Mouse (Mus musculus): ENCODE results near the gene Wdr63. TPM values are rescaled to one million over a fixed set of nuclear protein-coding genes. Genes with fewer than 3 reads are reported as not detected.

Wdr63 gene
- total and polyA plus RNA-seq, 2 experiments = 0.17 to 0.18 TPM

GRCm38 (mm10) chr3:146014321-146014720, 93.6 kb downstream of the Wdr63 start:
- no peaks in the 10 kb centered on the region for H3K4me1 ChIP-seq (ENCODE audit: control insufficient read depth, insufficient read depth, low read length)
- no peak for DNase-seq (ENCODE audit: extremely low read depth, low read depth, low spot score)
- H3K4me3 ChIP-seq (ENCODE audit: insufficient read depth, low read depth, low read length) = no peak overlapping the region
- H3K27me3 ChIP-seq (ENCODE audit: control insufficient read depth, insufficient read depth, low read length) = no peaks in the 10 kb centered on the region
- H3K9ac ChIP-seq (ENCODE audit: low read depth, low read length) = no peak overlapping the region
- WGBS = 96% methylated on average over 12 of the region's 12 CpGs
- no peak for TF ChIP-seq POLR2A (IDR thresholded peaks at IDR 0.05; ENCODE audit: extremely low read depth, insufficient read depth, low read length)
- no peak for TF ChIP-seq CTCF (IDR thresholded peaks at IDR 0.05; ENCODE audit: low read depth, low read length)
- H3K27ac ChIP-seq (replicated peaks; ENCODE audit: insufficient read depth, low read depth, low read length) = no peak overlapping the region
- H3K79me2 ChIP-seq (ENCODE audit: control insufficient read depth, insufficient read depth, low read length) = no peaks in the 10 kb centered on the region; the same call in 1 of the 2 replicates
- H3K36me3 ChIP-seq (ENCODE audit: control insufficient read depth, insufficient read depth, low read length) = peaks cover 12% of the 10 kb centered on the region

- H3K4me1 ChIP-seq (ENCODE audit: control insufficient read depth, insufficient read depth, low read length) = no peaks in the 10 kb centered on the region
- H3K36me3 ChIP-seq (ENCODE audit: control insufficient read depth, insufficient read depth, low read length) = peaks cover 14% of the 10 kb centered on the region
- DNase-seq (ENCODE audit: extremely low read depth, low read depth, low spot score) = no peak
- no peaks in the 10 kb centered on the region for H3K27me3 ChIP-seq (ENCODE audit: control insufficient read depth, insufficient read depth, low read length)
- no peak overlapping the region for H3K4me3 ChIP-seq (ENCODE audit: insufficient read depth, low read depth, low read length)
- H3K9ac ChIP-seq (ENCODE audit: low read depth, low read length) = no peak overlapping the region
- H3K79me2 ChIP-seq (ENCODE audit: control insufficient read depth, insufficient read depth, low read length) = no peaks in the 10 kb centered on the region; the same call in 1 of the 2 replicates
- WGBS = 92% methylated on average over 7 of the region's 7 CpGs
- TF ChIP-seq CTCF (IDR thresholded peaks at IDR 0.05; ENCODE audit: low read depth, low read length) (no peak), POLR2A (IDR thresholded peaks at IDR 0.05; ENCODE audit: extremely low read depth, insufficient read depth, low read length) (no peak)
- no peak overlapping the region for H3K27ac ChIP-seq (replicated peaks; ENCODE audit: insufficient read depth, low read depth, low read length)
Measured at GRCm38 (mm10) chr3:146013490-146013889, 94.4 kb downstream of the Wdr63 start.

GRCm38 (mm10) chr3:146011544-146012218, 96.2 kb downstream of the Wdr63 start:
- no peak overlapping the region for H3K9ac ChIP-seq (ENCODE audit: low read depth, low read length)
- H3K79me2 ChIP-seq (ENCODE audit: control insufficient read depth, insufficient read depth, low read length) = no peaks in the 10 kb centered on the region; the same call in 1 of the 2 replicates
- no peak overlapping the region for H3K27ac ChIP-seq (replicated peaks; ENCODE audit: insufficient read depth, low read depth, low read length)
- 76% methylated on average over 8 of the region's 8 CpGs for WGBS
- H3K36me3 ChIP-seq (ENCODE audit: control insufficient read depth, insufficient read depth, low read length) = peaks cover 14% of the 10 kb centered on the region
- DNase-seq (ENCODE audit: extremely low read depth, low read depth, low spot score) = peak; percentile 60
- no peaks in the 10 kb centered on the region for H3K4me1 ChIP-seq (ENCODE audit: control insufficient read depth, insufficient read depth, low read length)
- no peaks in the 10 kb centered on the region for H3K27me3 ChIP-seq (ENCODE audit: control insufficient read depth, insufficient read depth, low read length)
- H3K4me3 ChIP-seq (ENCODE audit: insufficient read depth, low read depth, low read length) = no peak overlapping the region
- TF ChIP-seq CTCF (IDR thresholded peaks at IDR 0.05; ENCODE audit: low read depth, low read length) (no peak), POLR2A (IDR thresholded peaks at IDR 0.05; ENCODE audit: extremely low read depth, insufficient read depth, low read length) (no peak)

- Histone ChIP-seq H3K36me3 (ENCODE audit: control insufficient read depth, insufficient read depth, low read length) (peaks cover 12% of the 10 kb centered on the region), H3K9ac (ENCODE audit: low read depth, low read length) (no peak overlapping the region), H3K27ac (replicated peaks; ENCODE audit: insufficient read depth, low read depth, low read length) (no peak overlapping the region), H3K4me3 (ENCODE audit: insufficient read depth, low read depth, low read length) (no peak overlapping the region), H3K4me1 (ENCODE audit: control insufficient read depth, insufficient read depth, low read length) (no peaks in the 10 kb centered on the region), H3K27me3 (ENCODE audit: control insufficient read depth, insufficient read depth, low read length) (no peaks in the 10 kb centered on the region), H3K79me2 (ENCODE audit: control insufficient read depth, insufficient read depth, low read length) (no peaks in the 10 kb centered on the region; the same call in 1 of the 2 replicates)
- no peak for DNase-seq (ENCODE audit: extremely low read depth, low read depth, low spot score)
- 90% methylated on average over 4 of the region's 4 CpGs for WGBS
- TF ChIP-seq CTCF (IDR thresholded peaks at IDR 0.05; ENCODE audit: low read depth, low read length) = no peak
- TF ChIP-seq POLR2A (IDR thresholded peaks at IDR 0.05; ENCODE audit: extremely low read depth, insufficient read depth, low read length) = no peak
Measured at GRCm38 (mm10) chr3:146010751-146011150, 97.2 kb downstream of the Wdr63 start.

GRCm38 (mm10) chr3:146009859-146010645, 97.9 kb downstream of the Wdr63 start:
- H3K27me3 ChIP-seq (ENCODE audit: control insufficient read depth, insufficient read depth, low read length) = no peaks in the 10 kb centered on the region
- H3K36me3 ChIP-seq (ENCODE audit: control insufficient read depth, insufficient read depth, low read length) = peaks cover 8% of the 10 kb centered on the region
- no peak overlapping the region for H3K27ac ChIP-seq (replicated peaks; ENCODE audit: insufficient read depth, low read depth, low read length)
- no peak overlapping the region for H3K4me3 ChIP-seq (ENCODE audit: insufficient read depth, low read depth, low read length)
- TF ChIP-seq CTCF (IDR thresholded peaks at IDR 0.05; ENCODE audit: low read depth, low read length) = no peak
- no peak for TF ChIP-seq POLR2A (IDR thresholded peaks at IDR 0.05; ENCODE audit: extremely low read depth, insufficient read depth, low read length)
- no peak for DNase-seq (ENCODE audit: extremely low read depth, low read depth, low spot score)
- no peaks in the 10 kb centered on the region for H3K4me1 ChIP-seq (ENCODE audit: control insufficient read depth, insufficient read depth, low read length)
- WGBS = 82% methylated on average over 19 of the region's 20 CpGs
- no peak overlapping the region for H3K9ac ChIP-seq (ENCODE audit: low read depth, low read length)
- no peaks in the 10 kb centered on the region; the same call in 1 of the 2 replicates for H3K79me2 ChIP-seq (ENCODE audit: control insufficient read depth, insufficient read depth, low read length)

Data from liver, adult 2 months (tissue).